Mouse (Mus musculus): ENCODE measurements around the gene Stx8. TPM values are rescaled to one million over a fixed set of nuclear protein-coding genes. Genes with fewer than 3 reads are reported as not detected.
A peak's percentile ranks its signal among the peaks of the same experiment; 100 is the strongest.

The Stx8 gene
- total RNA-seq, 4 experiments from 2014 or later = 24.6 to 34.0 (median 28.6) TPM

- no peak for DNase-seq (ENCODE audit: low spot score)
These were observed 69.4 kb downstream of the Stx8 start for GRCm38 (mm10) chr11:68035303-68035891.

GRCm38 (mm10) chr11:68036133-68036959, 70.4 kb downstream of the Stx8 start:
- no peak for DNase-seq (ENCODE audit: low spot score)

GRCm38 (mm10) chr11:68037093-68037492, 71.1 kb downstream of the Stx8 start:
- no peak for DNase-seq (ENCODE audit: low spot score)

- no peak for DNase-seq (ENCODE audit: low spot score)
These were observed 72.1 kb downstream of the Stx8 start for GRCm38 (mm10) chr11:68038101-68038500.

GRCm38 (mm10) chr11:68044181-68044580, 78.2 kb downstream of the Stx8 start:
- peak; percentile 60 for DNase-seq (ENCODE audit: low spot score)

GRCm38 (mm10) chr11:68046916-68047315, 80.9 kb downstream of the Stx8 start:
- DNase-seq (ENCODE audit: low spot score) = no peak

- DNase-seq (ENCODE audit: low spot score) = no peak
These were observed 83.5 kb downstream of the Stx8 start for GRCm38 (mm10) chr11:68049261-68050165.

GRCm38 (mm10) chr11:68050725-68051124, 84.7 kb downstream of the Stx8 start:
- no peak for DNase-seq (ENCODE audit: low spot score)

GRCm38 (mm10) chr11:68051305-68051704, 85.3 kb downstream of the Stx8 start:
- DNase-seq (ENCODE audit: low spot score) = no peak

GRCm38 (mm10) chr11:68058466-68059201, 92.6 kb downstream of the Stx8 start:
- DNase-seq (ENCODE audit: low spot score) = peak; percentile 35

GRCm38 (mm10) chr11:68060651-68061050, 94.7 kb downstream of the Stx8 start:
- no peak for DNase-seq (ENCODE audit: low spot score)

GRCm38 (mm10) chr11:68062116-68062515, 96.1 kb downstream of the Stx8 start:
- DNase-seq (ENCODE audit: low spot score) = no peak

- no peak for DNase-seq (ENCODE audit: low spot score)
These were observed 101.8 kb downstream of the Stx8 start for GRCm38 (mm10) chr11:68067806-68068205.

GRCm38 (mm10) chr11:68070086-68070485, 104.1 kb downstream of the Stx8 start:
- no peak for DNase-seq (ENCODE audit: low spot score)

- DNase-seq (ENCODE audit: low spot score) = no peak
These were observed 105.8 kb downstream of the Stx8 start for GRCm38 (mm10) chr11:68071836-68072235.

GRCm38 (mm10) chr11:68072597-68073210, 106.7 kb downstream of the Stx8 start:
- no peak for DNase-seq (ENCODE audit: low spot score)

- DNase-seq (ENCODE audit: low spot score) = peak; percentile 36
These were observed 108.7 kb downstream of the Stx8 start for GRCm38 (mm10) chr11:68074686-68075085.

GRCm38 (mm10) chr11:68075331-68075730, 109.3 kb downstream of the Stx8 start:
- DNase-seq (ENCODE audit: low spot score) = no peak

- no peak for DNase-seq (ENCODE audit: low spot score)
These were observed 113.8 kb downstream of the Stx8 start for GRCm38 (mm10) chr11:68079756-68080155.

GRCm38 (mm10) chr11:68080999-68081398, 115.0 kb downstream of the Stx8 start:
- DNase-seq (ENCODE audit: low spot score) = no peak

GRCm38 (mm10) chr11:68082756-68083155, 116.8 kb downstream of the Stx8 start:
- DNase-seq (ENCODE audit: low spot score) = no peak

Data from heart, adult 8-10 months (tissue).